Mouse (Mus musculus): Measurements from ENCODE around the gene Oaz3.

DNA sequence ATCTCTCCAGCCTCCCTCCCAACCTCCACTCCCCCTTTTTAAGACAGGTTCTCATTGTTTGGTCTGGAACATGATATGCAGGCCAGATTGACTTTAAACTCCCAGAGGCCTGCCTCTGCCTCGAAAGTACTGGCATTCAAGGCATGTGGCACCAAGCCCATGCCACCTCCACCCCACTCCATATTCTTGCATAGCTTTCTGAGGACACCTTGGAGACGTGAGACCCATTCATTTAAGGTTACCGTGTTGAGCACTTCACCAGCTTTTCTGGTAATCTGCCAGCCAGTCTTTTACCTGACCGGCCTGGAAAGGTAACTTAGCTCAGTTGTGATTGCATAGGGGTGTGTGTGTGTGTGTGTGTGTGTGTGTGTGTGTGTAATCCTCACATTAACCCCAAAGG is 38.2 kb downstream of the Oaz3 start:
- TF ChIP-seq CTCF (IDR thresholded peaks at IDR 0.05; ENCODE audit: low read depth), result no peak
- no peak for TF ChIP-seq EP300 (optimal IDR thresholded peaks at IDR 0.05)

Measured in stomach, postnatal 0 days (tissue).